11 mouse cellular contexts compared by ENCODE assay signal in the genomic region with DNA sequence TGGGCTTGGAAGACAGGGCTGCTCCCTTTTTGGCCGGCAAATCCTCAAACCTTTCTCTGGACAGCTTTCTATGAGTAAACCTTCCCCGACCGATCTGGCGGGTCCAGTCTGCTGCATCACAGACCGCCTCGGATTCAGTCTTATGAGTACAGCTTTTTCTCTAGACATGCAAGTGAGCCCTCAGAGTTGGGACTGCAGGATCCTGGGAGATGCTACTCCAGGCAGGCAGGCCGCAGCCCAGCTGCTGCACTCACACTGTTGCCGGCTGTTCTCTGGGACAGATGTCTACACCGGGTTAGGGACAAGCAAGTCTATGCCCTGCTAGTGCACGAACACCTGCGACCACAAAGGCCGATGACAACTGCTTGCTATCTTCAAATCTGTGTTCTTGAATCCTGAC. TPM values are rescaled to one million over a fixed set of nuclear protein-coding genes. Genes with fewer than 3 reads are reported as not detected.
DNase-seq lines count a peak whose midpoint lies in the region; ATAC-seq and TF ChIP-seq lines count a peak whose summit lies in the region.
"Had no signal": no experiment of that assay in that cellular context is flagged by ENCODE, and none has a peak within 500 bp of the region (broad histone marks: within the 10 kb centered on the region; RNA-seq: fewer than 3 reads in every experiment).

No protein-coding gene starts in this region.

- peak overlapping the region; percentile 57; the same call in 1 of the 2 replicates for H3K27ac ChIP-seq in forebrain, embryonic 12.5 days
- H3K27ac ChIP-seq in midbrain, postnatal 0 days (ENCODE audit: low read depth, low read length) = peak overlapping the region; percentile 77
- H3K27ac ChIP-seq: intestine, embryonic 15.5 days; liver, embryonic 14.5 days had no signal

- peak; percentile 38 for DNase-seq in ES-CJ7 (ENCODE audit: low read depth, low spot score)
- DNase-seq in induced T-regulatory cell, adult 2 months (ENCODE audit: low read depth) = peak; percentile 43
- DNase-seq in midbrain, postnatal 0 days (ENCODE audit: low spot score) = no peak
- DNase-seq in lung, postnatal 36 days = no peak
- no peak for DNase-seq in lung, postnatal 10 days
- DNase-seq in cerebellum, adult 11 months = no peak
- DNase-seq: cerebellum, adult 9-10 months; layer of hippocampus, adult 9-11 months had no signal

- H3K4me2 ChIP-seq in forebrain, embryonic 12.5 days = peak overlapping the region; percentile 61
- H3K4me2 ChIP-seq in midbrain, postnatal 0 days (ENCODE audit: low read depth, low read length, poor library complexity, severe bottlenecking) = peak overlapping the region; percentile 68
- H3K4me2 ChIP-seq: intestine, embryonic 15.5 days had no signal

- peak overlapping the region; percentile 34; the same call in 1 of the 2 replicates for H3K9ac ChIP-seq in forebrain, embryonic 12.5 days
- H3K9ac ChIP-seq in midbrain, postnatal 0 days (replicated peaks; ENCODE audit: low read length, poor library complexity, severe bottlenecking) = peak overlapping the region; percentile 57
- H3K9ac ChIP-seq: intestine, embryonic 15.5 days; liver, embryonic 14.5 days had no signal

- WGBS in forebrain, embryonic 12.5 days = 3% methylated on average over 12 of the region's 12 CpGs
- 9% methylated on average over 12 of the region's 12 CpGs for WGBS in midbrain, postnatal 0 days

- no peaks in the 10 kb centered on the region for H3K9me3 ChIP-seq in forebrain, embryonic 12.5 days
- no peaks in the 10 kb centered on the region for H3K9me3 ChIP-seq in midbrain, postnatal 0 days (ENCODE audit: low read length)
- H3K9me3 ChIP-seq: intestine, embryonic 15.5 days had no signal

- no peak for ATAC-seq in forebrain, embryonic 12.5 days (ENCODE audit: low FRiP score)
- ATAC-seq in midbrain, postnatal 0 days (ENCODE audit: low FRiP score) = no peak
- ATAC-seq: intestine, embryonic 15.5 days had no signal

- H3K4me3 ChIP-seq in forebrain, embryonic 12.5 days (replicated peaks) = peak overlapping the region; percentile 38
- peak overlapping the region; percentile 44 for H3K4me3 ChIP-seq in midbrain, postnatal 0 days (ENCODE audit: low read depth, low read length)
- H3K4me3 ChIP-seq: intestine, embryonic 15.5 days had no signal

- peaks cover 88% of the 10 kb centered on the region for H3K27me3 ChIP-seq in forebrain, embryonic 12.5 days
- peaks cover 16% of the 10 kb centered on the region for H3K27me3 ChIP-seq in midbrain, postnatal 0 days (ENCODE audit: insufficient read depth, low read length)

- no peak for TF ChIP-seq CTCF in midbrain, postnatal 0 days (IDR thresholded peaks at IDR 0.05)

- H3K36me3 ChIP-seq in forebrain, embryonic 12.5 days (replicated peaks) = 0 out of 2 replicates have a peak, but pooled peaks cover 2% of the 10 kb centered on the region
- no peaks in the 10 kb centered on the region for H3K36me3 ChIP-seq in midbrain, postnatal 0 days (ENCODE audit: insufficient read depth, low read length)
- H3K36me3 ChIP-seq: intestine, embryonic 15.5 days had no signal

- peaks cover 51% of the 10 kb centered on the region for H3K4me1 ChIP-seq in forebrain, embryonic 12.5 days
- 0 out of 2 replicates have a peak, but pooled peaks cover 2% of the 10 kb centered on the region for H3K4me1 ChIP-seq in midbrain, postnatal 0 days (ENCODE audit: insufficient read depth, low read length)

RNA-seq across cellular contexts. Expression of a gene that starts 2.2 kb away (rescaled TPM):
- polyA plus RNA-seq in forebrain, embryonic 12.5 days (2016; fragmentation: Nextera tagmentation; extraction: Ambion mirVana) = 37.2 and 44.5 TPM in 2 replicates
- total RNA-seq in midbrain, postnatal 0 days (2014; rRNA removed) = 125 and 129 TPM in 2 replicates
- 63.1 and 76.9 TPM in 2 replicates for polyA plus RNA-seq in midbrain, postnatal 0 days (2015; fragmentation: Nextera tagmentation; extraction: Ambion mirVana)

RNA-seq across cellular contexts. Expression of a gene that starts 10.5 kb away (rescaled TPM):
- polyA plus RNA-seq in forebrain, embryonic 12.5 days (2016; fragmentation: Nextera tagmentation; extraction: Ambion mirVana) = 55.5 and 61.9 TPM in 2 replicates
- total RNA-seq in midbrain, postnatal 0 days (2014; rRNA removed) = 35.6 and 68.9 TPM in 2 replicates
- polyA plus RNA-seq in midbrain, postnatal 0 days (2015; fragmentation: Nextera tagmentation; extraction: Ambion mirVana) = 49.7 and 50.9 TPM in 2 replicates

Comparison
In these comparisons a context has a peak if more than half of its experiments do, and no peak if none do; other contexts are left out.
1. DNase-seq: peak in ES-CJ7 (single experiment) and induced T-regulatory cell, adult 2 months (single experiment); none in midbrain, postnatal 0 days (single experiment), lung, postnatal 36 days (single experiment), lung, postnatal 10 days (single experiment) and cerebellum, adult 11 months (single experiment).